Mouse (Mus musculus): ENCODE measurements around the gene AW549877.
A peak's percentile ranks its signal among the peaks of the same experiment; 100 is the strongest.

AW549877 gene

DNA sequence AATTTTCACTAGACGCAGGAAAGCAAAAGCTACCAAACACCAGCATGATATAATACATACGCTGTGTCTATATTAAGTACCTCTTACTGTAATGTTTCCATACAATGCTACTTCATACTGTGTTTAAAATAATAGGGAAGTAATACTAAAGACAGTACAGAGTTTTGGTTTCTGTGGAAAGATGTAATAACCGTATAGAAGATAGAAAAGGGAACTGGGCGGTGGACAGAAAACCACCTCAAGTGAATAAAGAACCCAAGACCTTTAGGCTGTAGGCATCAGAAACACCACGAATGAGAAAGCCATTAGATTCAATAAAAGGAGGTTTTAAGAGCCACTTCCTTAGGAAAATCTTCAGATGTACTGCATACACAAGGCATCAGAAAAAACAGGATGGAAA lies 12.8 kb downstream of the AW549877 start:
- no peak for DNase-seq

DNA sequence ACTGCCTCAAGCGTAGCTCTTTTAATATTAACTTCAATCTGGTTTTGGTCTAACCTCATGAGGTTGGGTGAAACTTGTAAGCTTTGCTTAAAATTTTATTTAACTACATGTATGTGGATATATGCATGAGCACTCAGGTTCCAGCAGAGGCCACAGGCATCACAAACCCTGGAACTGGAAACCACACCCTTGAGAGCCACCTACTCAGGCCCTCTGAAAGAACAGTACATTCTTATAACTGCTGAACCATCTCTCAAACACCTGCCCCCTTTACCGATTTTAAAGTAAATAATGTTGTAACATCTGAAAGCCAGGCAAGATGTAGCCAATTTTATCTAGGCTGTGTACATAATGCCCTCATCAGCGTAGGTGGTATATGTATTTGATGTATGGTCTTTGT lies 15.7 kb downstream of the AW549877 start:
- DNase-seq: no peak

DNA sequence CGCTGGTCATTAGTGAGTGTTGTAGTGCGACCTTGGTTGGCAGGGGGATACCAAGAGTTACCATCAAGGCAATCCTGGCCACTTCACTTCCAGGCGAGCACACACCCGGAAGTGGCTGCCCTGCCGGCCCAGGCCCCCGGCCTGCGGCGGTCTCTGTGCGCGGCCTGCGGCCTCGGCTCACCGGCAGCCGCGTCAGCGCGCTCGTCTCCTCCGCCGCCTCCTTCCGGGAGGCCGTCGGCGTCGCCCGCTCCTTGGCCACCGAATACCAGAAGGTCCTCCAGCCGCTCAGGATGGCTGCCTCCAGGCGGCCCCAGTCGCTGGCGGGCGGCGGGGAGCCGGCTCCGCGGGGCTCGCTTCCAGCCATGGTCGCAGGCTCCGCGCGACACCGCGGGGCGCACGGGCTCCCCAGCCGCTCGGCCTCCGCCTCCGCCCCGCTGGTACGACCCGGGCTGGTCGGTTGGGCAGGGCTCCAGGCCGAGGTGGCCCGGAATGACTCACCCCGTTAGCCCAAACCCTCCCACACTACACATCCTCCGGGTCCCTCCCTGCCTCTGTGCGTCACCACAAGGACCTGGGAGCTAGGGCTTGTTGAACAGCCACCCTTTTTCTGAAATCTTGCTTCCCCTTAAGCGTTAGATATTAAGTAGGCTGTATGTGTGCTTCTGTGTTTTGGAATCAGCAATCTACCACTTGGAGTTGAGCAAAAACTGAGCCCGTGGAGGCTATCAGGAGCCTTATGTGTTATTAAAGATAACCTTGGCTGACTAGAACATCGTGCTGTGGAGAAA lies 16.3 kb downstream of the AW549877 start, which contains the start of gene Fbxo4:
Gene Fbxo4 (minus strand): TSS at position 513 of the 788 bp plus-strand sequence.
- peak; percentile 74 for DNase-seq

DNA sequence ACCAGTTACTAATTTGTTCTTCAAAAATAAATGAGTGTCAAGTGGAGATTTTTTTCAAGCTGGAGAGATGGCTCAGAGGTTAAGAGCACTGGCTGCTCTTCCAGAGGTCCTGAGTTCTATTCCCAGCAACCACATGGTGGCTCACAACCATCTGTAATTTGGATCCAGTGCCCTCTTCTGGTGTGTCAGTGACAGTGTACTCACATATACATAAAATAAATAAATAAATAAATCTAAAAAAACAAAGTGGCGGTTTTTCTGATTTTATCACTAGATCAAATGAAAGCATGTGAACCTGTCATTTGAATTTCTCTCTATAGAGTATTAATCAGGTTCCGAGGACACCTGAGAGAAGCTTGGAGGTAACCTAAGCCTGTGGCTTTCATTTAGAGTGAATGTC lies 17.3 kb downstream of the AW549877 start:
- DNase-seq: no peak

DNA sequence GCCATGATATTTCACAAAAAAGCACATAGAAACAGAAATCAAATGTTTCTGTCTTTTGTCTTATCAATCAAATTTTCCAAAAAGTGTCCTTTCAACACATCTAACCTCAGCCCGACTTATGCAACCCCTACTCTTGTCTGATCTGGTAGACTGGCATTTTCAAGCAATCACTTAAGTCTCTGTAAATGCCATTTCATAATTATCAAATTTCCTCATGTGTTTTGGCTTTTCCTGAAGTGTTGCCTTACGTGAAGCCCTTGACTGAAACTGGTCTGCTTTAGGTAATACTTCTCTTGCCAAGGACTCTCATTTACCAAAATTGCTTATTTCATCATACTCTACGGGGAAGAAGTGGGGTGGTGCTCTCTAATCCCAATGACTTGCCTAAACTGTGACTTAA lies 22.2 kb downstream of the AW549877 start:
- no peak for DNase-seq

DNA sequence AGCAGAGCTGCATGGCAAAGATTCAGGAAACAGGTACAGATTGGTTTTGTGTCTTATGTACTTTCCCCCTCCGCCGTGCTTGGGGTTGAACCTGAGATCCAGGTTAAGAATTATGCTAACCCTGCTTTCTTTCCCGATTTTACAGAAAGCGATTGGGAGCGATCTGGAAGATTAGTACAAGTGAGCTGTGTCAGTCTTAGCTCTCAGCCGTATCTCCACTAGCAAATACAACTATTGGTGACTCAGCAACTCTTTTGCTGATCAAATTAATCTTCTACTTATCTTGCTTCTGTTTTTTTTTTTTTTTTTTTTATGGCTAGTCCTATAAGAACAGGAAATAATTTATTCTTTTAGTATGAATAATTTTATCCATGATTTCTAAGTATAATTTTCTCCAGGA lies 25.4 kb downstream of the AW549877 start:
- no peak for DNase-seq

DNA sequence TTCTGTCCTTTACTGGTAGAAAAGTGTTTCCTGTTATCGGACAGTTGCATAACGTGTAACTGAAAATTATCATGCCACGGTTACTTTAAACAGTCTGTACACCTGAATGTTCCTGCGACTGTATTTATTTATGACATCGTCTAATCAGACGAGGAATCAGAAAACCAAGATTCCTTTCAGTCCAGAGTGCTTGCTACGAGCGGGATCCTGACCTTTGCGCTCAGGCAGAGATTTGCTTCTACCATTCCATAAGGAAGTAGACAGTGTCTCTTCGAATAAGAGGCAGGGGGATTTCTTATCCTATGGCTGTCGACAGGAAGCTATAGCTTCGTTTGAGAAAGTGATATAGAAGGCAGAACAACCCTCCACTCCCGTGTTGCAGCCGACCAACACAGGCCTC lies 25.8 kb downstream of the AW549877 start:
- DNase-seq: no peak

DNA sequence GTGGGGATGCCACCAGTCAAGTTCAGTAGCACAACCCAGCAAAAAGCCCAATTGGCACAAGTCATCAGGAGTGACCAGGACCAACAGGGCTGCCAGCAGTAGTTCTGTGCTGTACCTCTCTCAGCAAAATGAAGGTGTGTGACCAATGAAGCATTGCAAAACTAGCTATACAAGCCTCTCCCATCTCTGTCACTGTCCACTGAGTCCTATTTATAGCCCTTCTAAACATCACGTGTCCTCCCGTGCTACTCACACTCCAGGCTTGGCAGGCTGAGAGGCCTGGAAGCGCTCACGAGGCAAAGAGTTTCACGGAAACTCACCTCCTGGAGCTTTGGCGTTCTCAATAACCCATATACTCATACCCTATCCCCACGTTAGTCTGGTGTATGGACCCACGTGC lies 33.3 kb downstream of the AW549877 start:
- DNase-seq: no peak

DNA sequence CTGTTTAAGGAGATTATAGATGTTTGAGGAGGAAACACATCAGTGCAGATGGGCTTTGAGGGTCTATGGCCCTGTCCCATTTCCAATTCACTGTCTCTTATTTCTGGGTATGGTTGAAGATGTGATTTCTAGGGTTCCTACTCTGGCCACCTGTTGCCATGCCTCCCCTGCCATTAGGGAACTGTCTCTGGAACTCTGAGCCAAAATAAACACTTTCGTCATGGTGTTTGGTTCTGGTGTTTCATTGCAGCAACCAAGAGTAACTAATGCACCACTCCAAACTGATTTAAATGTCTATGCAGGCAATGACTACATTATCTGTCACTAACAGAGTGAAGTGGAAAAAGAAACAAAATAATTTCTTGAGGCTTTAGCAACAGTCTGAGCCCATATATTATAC lies 35.5 kb downstream of the AW549877 start:
- no peak for DNase-seq

DNA sequence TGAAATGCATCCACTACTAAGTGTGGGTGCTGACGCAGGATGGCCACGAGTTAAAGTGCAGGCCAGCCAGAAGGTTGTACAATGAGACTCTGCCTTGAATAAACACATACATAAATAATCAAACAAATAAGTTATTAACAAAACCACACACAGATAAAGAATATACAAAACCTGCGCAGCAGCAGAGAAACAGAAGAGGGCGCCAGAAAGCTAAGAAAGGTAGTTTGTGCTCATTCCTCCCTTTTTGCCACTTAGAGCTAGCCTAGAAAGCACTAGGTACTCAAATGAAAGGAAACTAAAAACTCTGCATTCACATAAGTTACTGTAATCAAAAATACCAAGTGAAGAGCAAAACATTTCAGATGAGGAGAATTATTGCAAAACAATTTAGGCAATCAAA lies 37.6 kb downstream of the AW549877 start:
- DNase-seq: peak; percentile 36

DNA sequence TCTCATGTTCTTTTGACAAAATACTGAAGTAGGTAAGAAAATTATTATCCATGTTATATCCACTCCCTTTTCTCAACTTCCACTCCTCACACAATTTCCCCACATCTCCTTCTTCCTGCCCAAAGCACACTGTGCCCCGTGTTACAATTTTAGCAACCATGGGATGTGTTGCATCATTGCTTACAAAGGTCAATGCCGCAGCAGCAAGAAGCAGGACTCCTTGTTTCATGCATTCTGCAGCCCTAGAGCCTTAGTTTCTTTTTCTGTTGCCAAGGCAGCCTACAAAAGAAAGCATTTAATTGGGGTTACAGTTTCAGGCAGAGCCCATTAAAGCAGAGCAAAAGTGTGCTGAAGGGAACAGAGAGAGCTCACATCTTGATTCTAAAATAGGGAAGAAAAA lies 40.6 kb downstream of the AW549877 start:
- no peak for DNase-seq

DNA sequence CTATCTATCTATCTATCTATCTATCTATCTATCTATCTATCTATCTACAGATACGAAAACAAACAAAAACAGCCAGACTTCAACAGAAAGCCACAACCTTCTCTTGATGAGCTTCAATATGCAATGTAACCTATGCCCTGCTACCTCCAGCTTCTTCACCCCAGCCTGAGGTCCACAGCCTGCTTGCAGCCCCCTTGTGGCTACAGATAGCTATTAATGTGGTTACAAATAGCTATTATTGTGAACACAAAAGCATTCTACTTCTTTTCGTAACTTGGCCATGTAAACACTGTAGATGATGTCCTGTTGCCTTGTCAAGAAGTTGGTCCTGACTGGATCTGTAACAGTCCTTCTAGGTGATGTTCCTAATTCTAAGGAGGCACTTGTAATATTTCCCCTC lies 57.4 kb downstream of the AW549877 start:
- no peak for DNase-seq

DNA sequence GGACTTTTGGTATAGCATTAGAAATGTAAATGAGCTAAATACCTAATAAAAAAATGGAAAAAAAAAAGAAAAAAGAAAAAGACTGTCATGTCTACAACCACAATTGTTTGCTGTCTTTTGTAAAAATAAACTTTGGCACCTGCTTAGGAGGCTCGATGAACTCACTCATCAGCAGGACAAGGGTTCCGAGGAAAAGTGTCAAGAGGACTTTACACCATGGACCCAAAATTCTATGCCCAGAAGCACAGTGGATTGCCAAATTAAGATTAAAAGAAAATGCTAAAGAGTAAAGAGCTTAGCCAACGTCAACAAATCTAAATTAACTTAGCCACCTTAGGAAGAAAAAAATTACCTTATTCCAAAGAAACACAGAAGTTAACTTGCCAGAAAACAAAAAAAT lies 59.5 kb downstream of the AW549877 start:
- DNase-seq: no peak

DNA sequence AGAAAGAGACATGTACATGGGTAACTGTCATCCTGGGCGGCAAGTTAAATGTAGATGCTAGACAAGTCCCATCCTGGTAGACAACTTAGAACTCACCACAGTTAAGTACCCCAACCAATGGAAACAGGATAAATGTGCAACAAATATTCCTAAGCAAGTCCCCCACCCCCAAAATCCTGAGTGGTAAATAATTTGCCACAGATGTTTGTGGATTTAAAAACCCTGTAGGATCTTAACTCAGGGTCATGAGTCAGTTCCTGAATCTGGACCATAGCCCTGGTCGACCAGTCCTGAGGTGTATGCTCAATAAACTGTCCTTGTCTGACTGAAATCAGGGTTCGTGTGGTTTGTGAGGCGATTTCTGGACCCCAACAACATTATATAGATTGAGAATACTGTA lies 62.1 kb downstream of the AW549877 start:
- DNase-seq: no peak
